Mouse (Mus musculus): Measurements from ENCODE around the gene Timd2. TPM values are rescaled to one million over a fixed set of nuclear protein-coding genes. Genes with fewer than 3 reads are reported as not detected.
"Not testable (repeated sequence)": the region's sequence is repeated elsewhere in the genome, so short reads cannot be mapped to it uniquely, and the experiment has no call there.

Timd2 gene
- polyA plus RNA-seq, 1 experiment from 2014 or later, result 0.08 TPM

GRCm38 (mm10) chr11:46682842-46683241, 24.0 kb downstream of the Timd2 start:
- Histone ChIP-seq H3K27me3 (ENCODE audit: control insufficient read depth, insufficient read depth, low read length) (no peaks in the 10 kb centered on the region), H3K4me3 (ENCODE audit: low read length) (no peak overlapping the region), H3K4me1 (ENCODE audit: control insufficient read depth, insufficient read depth, low read length) (peaks cover 3% of the 10 kb centered on the region; the same call in 1 of the 2 replicates), H3K9ac (ENCODE audit: low read length) (no peak overlapping the region), H3K9me3 (replicated peaks; ENCODE audit: control insufficient read depth, low read length) (no peaks in the 10 kb centered on the region), H3K27ac (ENCODE audit: low read length) (no peak overlapping the region), H3K36me3 (ENCODE audit: control insufficient read depth, insufficient read depth) (no peaks in the 10 kb centered on the region), H3K4me2 (ENCODE audit: low read depth, low read length) (no peak overlapping the region)
- no peak for ATAC-seq (replicated peaks; ENCODE audit: extremely low read depth, insufficient read depth, low FRiP score)
- WGBS, result 65% methylated on average over 1 of the region's 1 CpGs

DNA sequence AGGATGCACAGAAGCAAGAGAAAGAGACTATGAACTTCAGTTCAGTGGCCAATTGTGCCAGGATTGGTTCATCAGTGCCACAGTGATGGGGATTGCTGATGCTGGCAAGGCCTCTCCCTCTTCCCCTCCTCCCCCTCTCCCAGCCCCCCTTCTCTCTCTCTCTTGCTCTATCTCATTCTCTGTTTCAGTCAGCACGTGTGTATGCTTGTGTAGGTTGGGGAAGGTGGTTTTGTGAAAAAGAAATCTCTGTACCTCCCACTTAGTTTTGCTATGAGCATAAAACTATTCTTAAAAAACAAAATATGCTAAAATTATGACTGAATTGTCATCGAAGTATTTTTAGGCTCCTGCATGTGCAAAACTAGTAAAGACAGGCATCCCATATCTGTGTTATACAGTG, 38.9 kb downstream of the Timd2 start:
- Histone ChIP-seq H3K4me1 (ENCODE audit: control insufficient read depth, insufficient read depth, low read length) (no peaks in the 10 kb centered on the region), H3K4me2 (ENCODE audit: low read depth, low read length) (no peak overlapping the region), H3K9me3 (replicated peaks; ENCODE audit: control insufficient read depth, low read length) (no peaks in the 10 kb centered on the region), H3K4me3 (ENCODE audit: low read length) (no peak overlapping the region), H3K9ac (ENCODE audit: low read length) (no peak overlapping the region), H3K27me3 (ENCODE audit: control insufficient read depth, insufficient read depth, low read length) (no peaks in the 10 kb centered on the region), H3K27ac (ENCODE audit: low read length) (no peak overlapping the region), H3K36me3 (ENCODE audit: control insufficient read depth, insufficient read depth) (no peaks in the 10 kb centered on the region)
- 67% methylated on average over 2 of the region's 2 CpGs for WGBS
- ATAC-seq (replicated peaks; ENCODE audit: extremely low read depth, insufficient read depth, low FRiP score), result no peak

- 93% methylated on average over 3 of the region's 3 CpGs for WGBS
- Histone ChIP-seq H3K4me1 (ENCODE audit: control insufficient read depth, insufficient read depth, low read length) (no peaks in the 10 kb centered on the region), H3K4me3 (ENCODE audit: low read length) (no peak overlapping the region), H3K9me3 (replicated peaks; ENCODE audit: control insufficient read depth, low read length) (no peaks in the 10 kb centered on the region), H3K36me3 (ENCODE audit: control insufficient read depth, insufficient read depth) (no peaks in the 10 kb centered on the region), H3K27me3 (ENCODE audit: control insufficient read depth, insufficient read depth, low read length) (no peaks in the 10 kb centered on the region), H3K4me2 (ENCODE audit: low read depth, low read length) (no peak overlapping the region), H3K27ac (ENCODE audit: low read length) (no peak overlapping the region), H3K9ac (ENCODE audit: low read length) (no peak overlapping the region)
- ATAC-seq (replicated peaks; ENCODE audit: extremely low read depth, insufficient read depth, low FRiP score), result no peak
These were observed 39.8 kb downstream of the Timd2 start for GRCm38 (mm10) chr11:46667105-46667504.

DNA sequence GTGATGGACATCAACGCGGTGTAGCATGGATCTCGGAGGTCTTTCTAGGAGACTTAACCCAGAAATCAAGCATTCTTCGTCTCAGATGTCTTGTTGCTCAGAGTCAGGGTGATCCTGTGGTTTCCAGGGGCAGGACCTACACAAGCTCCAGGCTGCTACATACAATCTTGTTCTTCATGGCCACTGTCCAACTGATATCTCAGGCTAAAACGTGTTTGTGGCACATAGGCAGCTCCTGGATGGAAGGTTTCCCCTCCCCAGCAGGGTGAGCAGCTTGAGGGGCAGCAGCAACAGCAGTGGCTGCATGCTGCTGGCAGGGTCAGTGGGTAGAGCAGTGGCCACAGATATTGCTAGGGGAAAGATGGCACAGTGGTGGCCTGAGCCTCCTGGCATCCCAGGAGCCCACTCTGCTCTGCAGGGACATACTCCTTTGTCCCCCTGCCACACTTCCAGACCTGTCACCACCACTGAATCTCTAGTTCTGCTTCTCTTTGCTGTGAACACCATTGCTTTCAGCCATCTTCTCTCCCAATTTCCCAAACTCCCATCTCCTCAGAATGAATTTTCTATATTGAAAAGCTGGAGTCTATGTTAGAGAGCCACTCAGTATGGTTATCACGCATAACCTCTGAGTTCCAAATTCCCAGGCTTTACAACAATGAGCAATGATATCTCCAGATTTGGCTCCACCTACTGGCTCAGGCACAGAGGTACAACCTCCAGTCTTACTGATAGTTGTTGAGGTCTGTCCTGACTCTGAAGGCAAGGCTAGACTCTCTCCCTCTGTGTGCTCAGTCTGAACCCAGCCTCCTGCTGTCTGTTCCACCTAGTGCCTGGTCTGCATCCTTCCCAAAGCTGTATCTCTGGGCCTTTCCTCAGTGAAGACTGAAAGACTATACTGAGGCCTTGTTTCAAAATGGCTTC, 41.0 kb downstream of the Timd2 start:
- no peaks in the 10 kb centered on the region for H3K4me1 ChIP-seq (ENCODE audit: control insufficient read depth, insufficient read depth, low read length)
- 64% methylated on average over 6 of the region's 6 CpGs for WGBS
- H3K4me2 ChIP-seq (ENCODE audit: low read depth, low read length), result no peak overlapping the region
- no peaks in the 10 kb centered on the region for H3K9me3 ChIP-seq (replicated peaks; ENCODE audit: control insufficient read depth, low read length)
- no peaks in the 10 kb centered on the region for H3K27me3 ChIP-seq (ENCODE audit: control insufficient read depth, insufficient read depth, low read length)
- no peaks in the 10 kb centered on the region for H3K36me3 ChIP-seq (ENCODE audit: control insufficient read depth, insufficient read depth)
- H3K27ac ChIP-seq (ENCODE audit: low read length), result no peak overlapping the region
- no peak overlapping the region for H3K9ac ChIP-seq (ENCODE audit: low read length)
- no peak for ATAC-seq (replicated peaks; ENCODE audit: extremely low read depth, insufficient read depth, low FRiP score)
- no peak overlapping the region for H3K4me3 ChIP-seq (ENCODE audit: low read length)

- H3K27me3 ChIP-seq (ENCODE audit: control insufficient read depth, insufficient read depth, low read length), result no peaks in the 10 kb centered on the region
- no peaks in the 10 kb centered on the region for H3K9me3 ChIP-seq (replicated peaks; ENCODE audit: control insufficient read depth, low read length)
- no peaks in the 10 kb centered on the region for H3K4me1 ChIP-seq (ENCODE audit: control insufficient read depth, insufficient read depth, low read length)
- ATAC-seq (replicated peaks; ENCODE audit: extremely low read depth, insufficient read depth, low FRiP score), result no peak
- H3K4me3 ChIP-seq (ENCODE audit: low read length), result no peak overlapping the region
- 55% methylated on average over 4 of the region's 4 CpGs for WGBS
- H3K36me3 ChIP-seq (ENCODE audit: control insufficient read depth, insufficient read depth), result no peaks in the 10 kb centered on the region
- no peak overlapping the region for H3K4me2 ChIP-seq (ENCODE audit: low read depth, low read length)
- no peak overlapping the region for H3K27ac ChIP-seq (ENCODE audit: low read length)
- H3K9ac ChIP-seq (ENCODE audit: low read length), result no peak overlapping the region
These were observed 43.6 kb downstream of the Timd2 start for GRCm38 (mm10) chr11:46663215-46663614.

GRCm38 (mm10) chr11:46652476-46652875, 54.4 kb downstream of the Timd2 start:
- no peaks in the 10 kb centered on the region for H3K9me3 ChIP-seq (replicated peaks; ENCODE audit: control insufficient read depth, low read length)
- 45% methylated on average over 3 of the region's 3 CpGs for WGBS
- no peaks in the 10 kb centered on the region for H3K4me1 ChIP-seq (ENCODE audit: control insufficient read depth, insufficient read depth, low read length)
- H3K36me3 ChIP-seq (ENCODE audit: control insufficient read depth, insufficient read depth), result no peaks in the 10 kb centered on the region
- ATAC-seq (replicated peaks; ENCODE audit: extremely low read depth, insufficient read depth, low FRiP score), result no peak
- H3K27me3 ChIP-seq (ENCODE audit: control insufficient read depth, insufficient read depth, low read length), result no peaks in the 10 kb centered on the region
- H3K4me3 ChIP-seq (ENCODE audit: low read length), result no peak overlapping the region
- H3K9ac ChIP-seq (ENCODE audit: low read length), result no peak overlapping the region
- H3K27ac ChIP-seq (ENCODE audit: low read length), result no peak overlapping the region
- no peak overlapping the region for H3K4me2 ChIP-seq (ENCODE audit: low read depth, low read length)

- not testable (repeated sequence) for H3K27me3 ChIP-seq (ENCODE audit: control insufficient read depth, insufficient read depth, low read length); H3K27ac ChIP-seq (ENCODE audit: low read length); H3K9me3 ChIP-seq (replicated peaks; ENCODE audit: control insufficient read depth, low read length); H3K4me3 ChIP-seq (ENCODE audit: low read length); H3K36me3 ChIP-seq (ENCODE audit: control insufficient read depth, insufficient read depth); H3K4me1 ChIP-seq (ENCODE audit: control insufficient read depth, insufficient read depth, low read length); H3K9ac ChIP-seq (ENCODE audit: low read length); ATAC-seq (replicated peaks; ENCODE audit: extremely low read depth, insufficient read depth, low FRiP score); H3K4me2 ChIP-seq (ENCODE audit: low read depth, low read length)
- WGBS, result 55% methylated on average over 3 of the region's 3 CpGs
These were observed 57.2 kb downstream of the Timd2 start for GRCm38 (mm10) chr11:46649655-46650054.

DNA sequence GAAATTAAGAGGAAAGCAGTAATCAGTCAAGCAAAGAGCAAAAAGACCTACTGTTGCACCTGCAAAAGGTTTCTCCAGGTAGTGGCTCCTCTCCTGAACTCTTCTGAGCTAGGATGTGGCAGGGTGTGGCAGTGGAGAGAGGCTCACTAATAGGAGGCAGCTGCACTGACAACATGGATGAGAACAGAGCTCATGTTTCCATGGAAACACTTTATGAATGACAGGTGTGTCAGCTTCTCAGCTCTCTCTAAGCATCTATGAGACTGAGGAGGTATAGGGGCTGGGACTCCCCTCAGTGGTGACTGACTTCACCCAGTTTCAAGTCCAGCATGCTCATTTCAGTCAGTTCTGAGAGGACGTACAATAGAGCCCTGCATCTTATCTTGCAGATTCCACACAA, 62.0 kb downstream of the Timd2 start:
- Histone ChIP-seq H3K4me1 (ENCODE audit: control insufficient read depth, insufficient read depth, low read length) (no peaks in the 10 kb centered on the region), H3K4me3 (ENCODE audit: low read length) (no peak overlapping the region), H3K9ac (ENCODE audit: low read length) (no peak overlapping the region), H3K27me3 (ENCODE audit: control insufficient read depth, insufficient read depth, low read length) (no peaks in the 10 kb centered on the region), H3K27ac (ENCODE audit: low read length) (no peak overlapping the region), H3K4me2 (ENCODE audit: low read depth, low read length) (no peak overlapping the region), H3K36me3 (ENCODE audit: control insufficient read depth, insufficient read depth) (no peaks in the 10 kb centered on the region), H3K9me3 (replicated peaks; ENCODE audit: control insufficient read depth, low read length) (no peaks in the 10 kb centered on the region)
- ATAC-seq (replicated peaks; ENCODE audit: extremely low read depth, insufficient read depth, low FRiP score), result no peak
- 35% methylated on average over 1 of the region's 1 CpGs for WGBS

DNA sequence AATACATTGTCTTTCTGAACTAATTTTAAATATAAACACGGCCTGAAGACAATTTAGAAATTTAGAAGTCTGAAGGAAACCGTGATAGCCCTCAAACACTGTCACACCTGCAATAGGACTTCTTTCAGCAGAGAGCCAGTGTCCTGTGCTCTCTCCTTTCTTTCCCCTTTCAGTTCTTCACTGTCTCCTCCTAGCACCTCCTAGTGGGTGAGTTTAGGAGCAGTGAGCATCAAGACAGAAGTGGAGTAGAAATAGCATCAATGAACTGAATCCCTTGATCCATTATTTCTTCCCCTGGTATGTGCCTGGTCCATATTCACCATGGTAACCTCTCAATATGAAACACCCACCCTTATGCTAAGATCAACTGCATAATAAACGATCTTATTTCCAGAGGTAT, 70.3 kb downstream of the Timd2 start:
- Histone ChIP-seq H3K4me1 (ENCODE audit: control insufficient read depth, insufficient read depth, low read length) (no peaks in the 10 kb centered on the region), H3K4me2 (ENCODE audit: low read depth, low read length) (no peak overlapping the region), H3K27me3 (ENCODE audit: control insufficient read depth, insufficient read depth, low read length) (no peaks in the 10 kb centered on the region), H3K27ac (ENCODE audit: low read length) (no peak overlapping the region), H3K9ac (ENCODE audit: low read length) (no peak overlapping the region), H3K36me3 (ENCODE audit: control insufficient read depth, insufficient read depth) (no peaks in the 10 kb centered on the region), H3K9me3 (replicated peaks; ENCODE audit: control insufficient read depth, low read length) (no peaks in the 10 kb centered on the region), H3K4me3 (ENCODE audit: low read length) (no peak overlapping the region)
- 67% methylated on average over 3 of the region's 3 CpGs for WGBS
- ATAC-seq (replicated peaks; ENCODE audit: extremely low read depth, insufficient read depth, low FRiP score), result no peak

Data from heart, embryonic 16.5 days (tissue).